Mouse (Mus musculus): ENCODE measurements around the gene Gm21962.

DNA sequence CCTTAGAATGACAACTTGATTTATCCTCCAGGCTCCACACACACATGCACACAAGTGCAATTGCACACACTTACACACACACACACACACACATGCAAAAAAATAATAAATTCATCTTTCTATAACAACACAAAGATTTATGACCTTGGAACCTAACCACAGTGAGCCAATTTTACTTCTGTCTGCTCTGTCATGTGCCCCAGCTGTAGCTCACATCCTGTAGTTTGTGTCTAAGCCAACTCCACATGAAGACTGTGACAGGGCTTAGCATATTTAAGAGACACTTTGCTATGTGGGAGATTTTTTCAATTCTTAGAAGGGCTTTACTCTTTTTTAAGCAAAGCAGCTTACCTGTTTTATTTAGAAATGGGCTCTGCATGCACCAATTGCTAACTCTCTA lies 20.2 kb downstream of the Gm21962 start:
- TF ChIP-seq CTCF (conservative IDR thresholded peaks at IDR 0.05; ENCODE audit: low read length) (no peak), POU5F1 (IDR thresholded peaks at IDR 0.05; ENCODE audit: borderline replicate concordance, low read length) (no peak), NANOG (IDR thresholded peaks at IDR 0.05; ENCODE audit: borderline replicate concordance, low read length) (no peak)

Data from E14TG2a.4 (cell line).